Mouse (Mus musculus) retina, adult 2 months (tissue): ENCODE data around the gene Plekho1.
"Not testable (repeated sequence)": the region's sequence is repeated elsewhere in the genome, so short reads cannot be mapped to it uniquely, and the experiment has no call there.

Experiments used
- DNase-seq: peaks from one replicate; pipeline ENCODE4 v3.0.0-alpha.2; 2012; ENCODE audit warnings: low read depth, low spot score

The Plekho1 gene

GRCm38 (mm10) chr3:95995802-95996428, at the start of gene Plekho1:
Gene Plekho1, minus strand, starts transcription at chr3:95996001.
- no peak for DNase-seq

- DNase-seq: not testable (repeated sequence)
Observed at GRCm38 (mm10) chr3:96044559-96044958, 48.8 kb upstream of the Plekho1 start.

GRCm38 (mm10) chr3:96043104-96043503, 47.3 kb upstream of the Plekho1 start:
- no peak for DNase-seq

- DNase-seq: no peak
Observed at GRCm38 (mm10) chr3:96041079-96041478, 45.3 kb upstream of the Plekho1 start.

- DNase-seq: no peak
Observed at GRCm38 (mm10) chr3:96040663-96041006, 44.8 kb upstream of the Plekho1 start.

- DNase-seq: no peak
Observed at GRCm38 (mm10) chr3:96039857-96040662, 44.3 kb upstream of the Plekho1 start.

- DNase-seq: no peak
Observed at GRCm38 (mm10) chr3:96038851-96039250, 43.0 kb upstream of the Plekho1 start.

- no peak for DNase-seq
Observed at GRCm38 (mm10) chr3:96038156-96038555, 42.4 kb upstream of the Plekho1 start.

GRCm38 (mm10) chr3:96036796-96037195, 41.0 kb upstream of the Plekho1 start:
- no peak for DNase-seq

GRCm38 (mm10) chr3:96033046-96033445, 37.2 kb upstream of the Plekho1 start:
- no peak for DNase-seq

GRCm38 (mm10) chr3:96032652-96033017, 36.8 kb upstream of the Plekho1 start:
- DNase-seq: no peak

GRCm38 (mm10) chr3:96031991-96032651, 36.3 kb upstream of the Plekho1 start:
- DNase-seq: no peak

GRCm38 (mm10) chr3:96029766-96030165, 34.0 kb upstream of the Plekho1 start:
- no peak for DNase-seq

GRCm38 (mm10) chr3:96029336-96029735, 33.5 kb upstream of the Plekho1 start:
- no peak for DNase-seq

- no peak for DNase-seq
Observed at GRCm38 (mm10) chr3:96027875-96028274, 32.1 kb upstream of the Plekho1 start.

GRCm38 (mm10) chr3:96027145-96027544, 31.3 kb upstream of the Plekho1 start:
- no peak for DNase-seq

- no peak for DNase-seq
Observed at GRCm38 (mm10) chr3:96021421-96022128, 25.8 kb upstream of the Plekho1 start.

GRCm38 (mm10) chr3:96020735-96021134, 24.9 kb upstream of the Plekho1 start:
- no peak for DNase-seq

GRCm38 (mm10) chr3:96017461-96017860, 21.7 kb upstream of the Plekho1 start:
- no peak for DNase-seq

- DNase-seq: no peak
Observed at GRCm38 (mm10) chr3:96016257-96016889, 20.6 kb upstream of the Plekho1 start.

- DNase-seq: no peak
Observed at GRCm38 (mm10) chr3:96015681-96016080, 19.9 kb upstream of the Plekho1 start.

GRCm38 (mm10) chr3:96012805-96013204, 17.0 kb upstream of the Plekho1 start:
- DNase-seq: no peak
